Mouse (Mus musculus) kidney, postnatal 10 days (tissue): ENCODE measurements around the gene Rtp3.

Experiments used
- DNase-seq: peaks from one replicate; pipeline ENCODE4 v3.0.0; 2021; ENCODE audit warnings: mixed read lengths

Rtp3 gene

GRCm38 (mm10) chr9:110990204-110990603 lies at the start of gene Rtp3:
Gene Rtp3, minus strand, starts transcription at chr9:110990583.
- DNase-seq: peak; percentile 73

- peak; percentile 80 for DNase-seq
Observed at GRCm38 (mm10) chr9:111039966-111040365, 49.6 kb upstream of the Rtp3 start.

- no peak for DNase-seq
Observed at GRCm38 (mm10) chr9:111033717-111034116, 43.3 kb upstream of the Rtp3 start.

GRCm38 (mm10) chr9:111026791-111027190 lies 36.4 kb upstream of the Rtp3 start:
- no peak for DNase-seq

GRCm38 (mm10) chr9:111019022-111019421 lies 28.6 kb upstream of the Rtp3 start, which contains the start of gene Ltf:
Gene Ltf, plus strand, starts transcription at chr9:111019271.
- no peak for DNase-seq

- DNase-seq: no peak
Observed at GRCm38 (mm10) chr9:111015658-111016057, 25.3 kb upstream of the Rtp3 start.

- no peak for DNase-seq
Observed at GRCm38 (mm10) chr9:111012041-111012440, 21.7 kb upstream of the Rtp3 start.

GRCm38 (mm10) chr9:111011550-111011949 lies 21.2 kb upstream of the Rtp3 start:
- peak; percentile 28 for DNase-seq

- no peak for DNase-seq
Observed at GRCm38 (mm10) chr9:111009763-111010162, 19.4 kb upstream of the Rtp3 start.

- no peak for DNase-seq
Observed at GRCm38 (mm10) chr9:111006544-111006943, 16.2 kb upstream of the Rtp3 start.

- no peak for DNase-seq
Observed at GRCm38 (mm10) chr9:111003279-111003678, 12.9 kb upstream of the Rtp3 start.

GRCm38 (mm10) chr9:111001621-111002020 lies 11.2 kb upstream of the Rtp3 start:
- DNase-seq: no peak

- DNase-seq: peak; percentile 57
Observed at GRCm38 (mm10) chr9:110999856-111000255, 9.5 kb upstream of the Rtp3 start.

GRCm38 (mm10) chr9:110999056-110999455 lies 8.7 kb upstream of the Rtp3 start:
- DNase-seq: no peak

GRCm38 (mm10) chr9:110997245-110997644 lies 6.9 kb upstream of the Rtp3 start:
- peak; percentile 87 for DNase-seq

- DNase-seq: peak; percentile 84
Observed at GRCm38 (mm10) chr9:110994716-110995172, 4.4 kb upstream of the Rtp3 start.

GRCm38 (mm10) chr9:110993281-110993709 lies 2.9 kb upstream of the Rtp3 start:
- DNase-seq: peak; percentile 45

GRCm38 (mm10) chr9:110989543-110989942 lies 840 bp downstream of the Rtp3 start:
- DNase-seq: no peak

- no peak for DNase-seq
Observed at GRCm38 (mm10) chr9:110989141-110989540, 1.2 kb downstream of the Rtp3 start.

- no peak for DNase-seq
Observed at GRCm38 (mm10) chr9:110988078-110988477, 2.3 kb downstream of the Rtp3 start.

GRCm38 (mm10) chr9:110987331-110987730 lies 3.1 kb downstream of the Rtp3 start:
- DNase-seq: no peak

GRCm38 (mm10) chr9:110985951-110986350 lies 4.4 kb downstream of the Rtp3 start:
- DNase-seq: no peak

- DNase-seq: no peak
Observed at GRCm38 (mm10) chr9:110985541-110985940, 4.8 kb downstream of the Rtp3 start.

GRCm38 (mm10) chr9:110984096-110984495 lies 6.3 kb downstream of the Rtp3 start:
- no peak for DNase-seq

- DNase-seq: no peak
Observed at GRCm38 (mm10) chr9:110982351-110982750, 8.0 kb downstream of the Rtp3 start.
